Mouse (Mus musculus): ENCODE data around the gene Acbd3. TPM values are rescaled to one million over a fixed set of nuclear protein-coding genes. Genes with fewer than 3 reads are reported as not detected.
A peak's percentile ranks its signal among the peaks of the same experiment; 100 is the strongest.

Gene Acbd3
- polyA plus RNA-seq, 1 experiment from 2014 or later, result 23.7 TPM

GRCm38 (mm10) chr1:180776494-180776893 lies 50.7 kb downstream of the Acbd3 start:
- H3K27me3 ChIP-seq, result no peaks in the 10 kb centered on the region
- 83% methylated on average over 6 of the region's 6 CpGs for WGBS

GRCm38 (mm10) chr1:180777289-180777659 lies 51.4 kb downstream of the Acbd3 start:
- no peaks in the 10 kb centered on the region for H3K36me3 ChIP-seq
- H3K27me3 ChIP-seq, result no peaks in the 10 kb centered on the region
- peak overlapping the region; percentile 97 for H3K4me2 ChIP-seq (replicated peaks)
- WGBS, result 8% methylated on average over 10 of the region's 10 CpGs
- H3K4me3 ChIP-seq, result peak overlapping the region; percentile 80
- H3K27ac ChIP-seq (replicated peaks), result peak overlapping the region; percentile 87
- H3K9ac ChIP-seq (replicated peaks), result peak overlapping the region; percentile 93
- H3K9me3 ChIP-seq, result no peaks in the 10 kb centered on the region
- peak; percentile 47 for ATAC-seq (replicated peaks)
- peaks cover 23% of the 10 kb centered on the region for H3K4me1 ChIP-seq

More at GRCm38 (mm10) chr1:180776494-180776893, 50.7 kb downstream of the Acbd3 start:
- H3K27ac ChIP-seq (replicated peaks), result no peak overlapping the region
- H3K36me3 ChIP-seq, result no peaks in the 10 kb centered on the region
- ATAC-seq (replicated peaks), result no peak
- no peak overlapping the region for H3K9ac ChIP-seq (replicated peaks)
- no peak overlapping the region for H3K4me2 ChIP-seq (replicated peaks)
- peaks cover 23% of the 10 kb centered on the region for H3K4me1 ChIP-seq
- no peak overlapping the region for H3K4me3 ChIP-seq
- H3K9me3 ChIP-seq, result no peaks in the 10 kb centered on the region

- Histone ChIP-seq H3K36me3 (no peaks in the 10 kb centered on the region), H3K27me3 (no peaks in the 10 kb centered on the region), H3K4me3 (peak overlapping the region; percentile 80), H3K27ac (replicated peaks) (peak overlapping the region; percentile 87), H3K9ac (replicated peaks) (peak overlapping the region; percentile 93), H3K9me3 (no peaks in the 10 kb centered on the region), H3K4me2 (replicated peaks) (peak overlapping the region; percentile 97), H3K4me1 (peaks cover 23% of the 10 kb centered on the region)
- ATAC-seq (replicated peaks), result peak; percentile 93
- WGBS, result under 1% methylated on average over 56 of the region's 56 CpGs
Observed at GRCm38 (mm10) chr1:180777660-180778402, 52.0 kb downstream of the Acbd3 start.

GRCm38 (mm10) chr1:180778403-180778754 lies 52.5 kb downstream of the Acbd3 start:
- no peaks in the 10 kb centered on the region for H3K27me3 ChIP-seq
- H3K4me1 ChIP-seq, result peaks cover 23% of the 10 kb centered on the region
- H3K4me3 ChIP-seq, result peak overlapping the region; percentile 80
- WGBS, result under 1% methylated on average over 13 of the region's 13 CpGs
- ATAC-seq (replicated peaks), result peak; percentile 38
- H3K9me3 ChIP-seq, result no peaks in the 10 kb centered on the region
- H3K9ac ChIP-seq (replicated peaks), result peak overlapping the region; percentile 93
- H3K36me3 ChIP-seq, result no peaks in the 10 kb centered on the region
- no peak overlapping the region; the same call in 1 of the 2 replicates for H3K27ac ChIP-seq (replicated peaks)
- H3K4me2 ChIP-seq (replicated peaks), result peak overlapping the region; percentile 97

GRCm38 (mm10) chr1:180778941-180779340 lies 53.1 kb downstream of the Acbd3 start:
- no peaks in the 10 kb centered on the region for H3K27me3 ChIP-seq
- H3K27ac ChIP-seq (replicated peaks), result no peak overlapping the region
- H3K4me2 ChIP-seq (replicated peaks), result no peak overlapping the region
- no peak overlapping the region for H3K9ac ChIP-seq (replicated peaks)
- WGBS, result 86% methylated on average over 10 of the region's 10 CpGs
- no peaks in the 10 kb centered on the region for H3K9me3 ChIP-seq
- peaks cover 23% of the 10 kb centered on the region for H3K4me1 ChIP-seq
- no peak for ATAC-seq (replicated peaks)
- H3K4me3 ChIP-seq, result no peak overlapping the region
- no peaks in the 10 kb centered on the region for H3K36me3 ChIP-seq

- Histone ChIP-seq H3K27ac (replicated peaks) (no peak overlapping the region), H3K36me3 (no peaks in the 10 kb centered on the region), H3K27me3 (no peaks in the 10 kb centered on the region), H3K4me2 (replicated peaks) (no peak overlapping the region), H3K9ac (replicated peaks) (no peak overlapping the region), H3K9me3 (no peaks in the 10 kb centered on the region), H3K4me3 (no peak overlapping the region), H3K4me1 (peaks cover 23% of the 10 kb centered on the region)
- 93% methylated on average over 8 of the region's 8 CpGs for WGBS
- ATAC-seq (replicated peaks), result no peak
Observed at GRCm38 (mm10) chr1:180780291-180780690, 54.4 kb downstream of the Acbd3 start.

- Histone ChIP-seq H3K4me1 (peaks cover 16% of the 10 kb centered on the region), H3K9me3 (no peaks in the 10 kb centered on the region), H3K27ac (replicated peaks) (no peak overlapping the region), H3K9ac (replicated peaks) (no peak overlapping the region), H3K4me3 (no peak overlapping the region), H3K4me2 (replicated peaks) (no peak overlapping the region), H3K36me3 (no peaks in the 10 kb centered on the region), H3K27me3 (no peaks in the 10 kb centered on the region)
- 86% methylated on average over 5 of the region's 5 CpGs for WGBS
- no peak for ATAC-seq (replicated peaks)
Observed at GRCm38 (mm10) chr1:180781250-180781649, 55.4 kb downstream of the Acbd3 start.

- Histone ChIP-seq H3K4me1 (peaks cover 4% of the 10 kb centered on the region; the same call in 1 of the 2 replicates), H3K9me3 (no peaks in the 10 kb centered on the region), H3K27ac (replicated peaks) (no peak overlapping the region), H3K4me3 (no peak overlapping the region), H3K36me3 (no peaks in the 10 kb centered on the region), H3K4me2 (replicated peaks) (no peak overlapping the region), H3K27me3 (no peaks in the 10 kb centered on the region), H3K9ac (replicated peaks) (no peak overlapping the region)
- ATAC-seq (replicated peaks), result no peak
- WGBS, result 60% methylated on average over 9 of the region's 9 CpGs
Observed at GRCm38 (mm10) chr1:180782906-180783579, 57.2 kb downstream of the Acbd3 start.

- no peak for ATAC-seq (replicated peaks)
- H3K4me3 ChIP-seq, result no peak overlapping the region
- no peaks in the 10 kb centered on the region for H3K4me1 ChIP-seq
Observed at GRCm38 (mm10) chr1:180783580-180783928, 57.7 kb downstream of the Acbd3 start.

GRCm38 (mm10) chr1:180791821-180792480 lies 66.1 kb downstream of the Acbd3 start:
- 84% methylated on average over 14 of the region's 14 CpGs for WGBS
- no peak for ATAC-seq (replicated peaks)
- no peak overlapping the region for H3K9ac ChIP-seq (replicated peaks)

More at GRCm38 (mm10) chr1:180783580-180783928, 57.7 kb downstream of the Acbd3 start:
- H3K9me3 ChIP-seq, result no peaks in the 10 kb centered on the region
- 17% methylated on average over 3 of the region's 3 CpGs for WGBS
- no peaks in the 10 kb centered on the region for H3K27me3 ChIP-seq
- H3K9ac ChIP-seq (replicated peaks), result no peak overlapping the region
- H3K27ac ChIP-seq (replicated peaks), result no peak overlapping the region
- H3K4me2 ChIP-seq (replicated peaks), result no peak overlapping the region
- no peaks in the 10 kb centered on the region for H3K36me3 ChIP-seq

GRCm38 (mm10) chr1:180792814-180793213 lies 67.0 kb downstream of the Acbd3 start:
- no peak overlapping the region for H3K4me3 ChIP-seq
- no peaks in the 10 kb centered on the region for H3K27me3 ChIP-seq
- no peak overlapping the region for H3K4me2 ChIP-seq (replicated peaks)
- no peak overlapping the region for H3K27ac ChIP-seq (replicated peaks)
- peaks cover 12% of the 10 kb centered on the region for H3K4me1 ChIP-seq
- no peaks in the 10 kb centered on the region for H3K36me3 ChIP-seq
- H3K9me3 ChIP-seq, result no peaks in the 10 kb centered on the region
- 81% methylated on average over 4 of the region's 4 CpGs for WGBS
- no peak overlapping the region for H3K9ac ChIP-seq (replicated peaks)
- no peak for ATAC-seq (replicated peaks)

More at GRCm38 (mm10) chr1:180791821-180792480, 66.1 kb downstream of the Acbd3 start:
- Histone ChIP-seq H3K4me1 (peaks cover 12% of the 10 kb centered on the region), H3K4me2 (replicated peaks) (no peak overlapping the region), H3K27me3 (no peaks in the 10 kb centered on the region), H3K9me3 (no peaks in the 10 kb centered on the region), H3K36me3 (no peaks in the 10 kb centered on the region), H3K4me3 (no peak overlapping the region), H3K27ac (replicated peaks) (no peak overlapping the region)

All from forebrain, embryonic 15.5 days (tissue).